Mouse (Mus musculus): ENCODE measurements around the gene Nostrin.

DNA sequence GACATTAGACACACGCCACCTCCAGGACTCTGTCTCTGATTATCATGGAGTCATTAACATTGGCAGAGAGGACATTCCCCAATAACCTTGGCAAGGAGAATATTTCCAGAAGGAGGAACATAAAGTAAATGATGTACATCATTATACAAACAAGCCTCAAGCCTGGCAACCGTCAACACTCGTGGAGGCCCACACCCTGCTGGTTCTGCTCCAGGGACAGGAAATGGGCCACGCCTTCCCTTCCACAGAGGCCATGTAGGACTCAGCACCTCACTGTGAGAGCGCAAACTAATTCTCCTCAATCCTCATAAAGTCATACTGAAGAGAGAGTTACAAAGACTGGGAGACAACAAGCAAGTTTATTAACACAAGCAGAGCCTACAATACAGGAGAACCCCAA, 58.0 kb downstream of the Nostrin start:
- TF ChIP-seq CTCF (conservative IDR thresholded peaks at IDR 0.05; ENCODE audit: low read length) (no peak), POU5F1 (IDR thresholded peaks at IDR 0.05; ENCODE audit: borderline replicate concordance, low read length) (no peak), NANOG (IDR thresholded peaks at IDR 0.05; ENCODE audit: borderline replicate concordance, low read length) (no peak)
